Mouse (Mus musculus): Measurements from ENCODE around the gene Prph2. TPM values are rescaled to one million over a fixed set of nuclear protein-coding genes. Genes with fewer than 3 reads are reported as not detected.

Gene Prph2
- under 1 TPM in 1 of 2 experiments, not detected in 1; 0.33 TPM for polyA plus RNA-seq (2017; shearing (Covaris generic))

DNA sequence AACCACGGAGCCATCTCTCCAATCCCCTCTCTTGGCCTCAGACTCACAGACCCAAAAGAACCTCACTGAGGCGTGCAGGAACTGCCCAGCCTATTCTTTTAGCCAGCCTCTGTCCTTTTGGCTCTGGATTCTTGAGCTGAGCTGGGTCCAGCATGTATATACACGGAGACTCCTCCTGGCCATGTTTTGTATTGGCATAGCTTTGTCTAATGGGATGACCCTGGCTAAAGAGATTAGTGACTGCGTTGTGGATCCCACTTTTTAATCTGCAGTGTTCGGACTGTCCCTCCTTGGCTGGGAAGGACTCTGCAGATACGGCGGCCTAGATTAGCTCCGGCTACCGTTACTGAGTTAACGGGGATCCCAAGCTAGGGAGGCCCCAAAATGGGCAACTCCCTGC is at the start of gene Prph2:
TSS of gene Prph2 (plus strand) at position 274 of the 400 bp plus-strand sequence.

DNA sequence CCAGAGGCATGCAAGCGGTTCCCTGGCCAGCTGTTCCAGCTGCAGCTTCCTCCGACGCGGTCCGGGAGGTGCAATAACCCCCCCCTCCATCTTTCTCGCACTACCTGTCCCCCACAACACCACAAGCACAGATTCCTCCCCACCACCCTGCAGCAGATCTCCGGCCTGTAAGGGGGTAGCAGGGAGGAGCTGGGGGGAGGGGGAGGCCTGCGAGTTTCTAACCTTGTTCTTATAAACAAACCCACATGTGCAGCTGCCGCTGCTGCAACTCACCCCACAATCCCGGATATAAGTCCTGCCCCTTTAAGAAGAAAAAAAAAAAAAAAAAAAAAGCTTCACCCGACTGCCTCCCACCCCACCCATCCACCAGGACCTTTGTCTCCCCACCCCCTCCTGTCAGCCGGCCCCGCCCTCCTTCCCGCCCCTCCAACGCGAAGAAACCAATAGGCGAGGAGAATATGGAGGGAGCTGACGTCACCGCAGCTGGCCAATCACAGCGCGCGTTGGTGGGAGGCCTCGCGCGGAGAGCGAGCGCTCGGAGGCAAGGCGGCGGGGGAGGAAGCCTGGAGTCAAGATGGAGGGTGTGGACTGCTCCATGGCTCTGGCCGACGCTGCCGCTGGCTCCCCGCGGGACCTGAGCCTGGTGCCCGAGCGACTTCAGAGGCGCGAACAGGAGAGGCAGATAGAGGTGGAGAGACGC is 20.0 kb upstream of the Prph2 start, which contains the start of gene Tbcc:
TSS of gene Tbcc (plus strand) at position 569 of the 700 bp plus-strand sequence.

Other genes starting within 250 kb of the Prph2 start
- 10 to 100 TPM; 55.5 to 71.6 TPM for gene Rrp36, start 236.1 kb upstream of the Prph2 start, polyA plus RNA-seq (2017; shearing (Covaris generic))
- gene Mea1, start 231.7 kb upstream of the Prph2 start, polyA plus RNA-seq (2017; shearing (Covaris generic)) = 100 to 1,000 TPM; 158 to 160 TPM
- gene Klhdc3, start 229.5 kb upstream of the Prph2 start, polyA plus RNA-seq (2017; shearing (Covaris generic)) = 10 to 100 TPM; 63.8 to 76.3 TPM
- gene Ppp2r5d, start 205.3 kb upstream of the Prph2 start, polyA plus RNA-seq (2017; shearing (Covaris generic)) = 10 to 100 TPM; 66.0 to 83.4 TPM
- 10 to 100 TPM; 19.5 to 32.7 TPM for gene Pex6, start 199.0 kb upstream of the Prph2 start, polyA plus RNA-seq (2017; shearing (Covaris generic))
- gene Gnmt, start 181.3 kb upstream of the Prph2 start, polyA plus RNA-seq (2017; shearing (Covaris generic)) = under 1 TPM in 1 of 2 experiments, not detected in 1; 0.55 TPM
- gene Cnpy3, start 158.2 kb upstream of the Prph2 start, polyA plus RNA-seq (2017; shearing (Covaris generic)) = 10 to 100 TPM; 40.8 to 41.1 TPM
- not detected for gene Ptcra, start 146.7 kb upstream of the Prph2 start, polyA plus RNA-seq (2017; shearing (Covaris generic))
- 10 to 100 TPM; 26.5 to 56.7 TPM for gene 2310039H08Rik, start 137.8 kb upstream of the Prph2 start, polyA plus RNA-seq (2017; shearing (Covaris generic))
- 100 to 1,000 TPM; 123 to 130 TPM for gene Rpl7l1, start 127.8 kb upstream of the Prph2 start, polyA plus RNA-seq (2017; shearing (Covaris generic))
- 10 to 100 TPM; 17.0 to 27.2 TPM for gene Bicral, start 52.0 kb upstream of the Prph2 start, polyA plus RNA-seq (2017; shearing (Covaris generic))
- gene Tbcc, start 19.8 kb upstream of the Prph2 start, polyA plus RNA-seq (2017; shearing (Covaris generic)) = 10 to 100 TPM; 53.4 to 55.7 TPM
- gene Ubr2, start 100.1 kb downstream of the Prph2 start, polyA plus RNA-seq (2017; shearing (Covaris generic)) = 10 to 100 TPM; 30.5 to 43.8 TPM

Data from activated CD4-positive, CD25-positive, alpha-beta regulatory T cell (primary cell).